ENCODE assay signal across 8 mouse cellular contexts in genomic region chr11:62538321-62539088, GRCm38 (mm10). TPM values are rescaled to one million over a fixed set of nuclear protein-coding genes. Genes with fewer than 3 reads are reported as not detected.
A peak's percentile ranks its signal among the peaks of the same experiment; 100 is the strongest.
DNase-seq lines count a peak whose midpoint lies in the region; ATAC-seq and TF ChIP-seq lines count a peak whose summit lies in the region.

No protein-coding gene starts in this region.

- no peak overlapping the region for H3K27ac ChIP-seq in embryonic fibroblast, embryonic 13.5 days (ENCODE audit: insufficient read depth, low read length)
- H3K27ac ChIP-seq in heart, embryonic 12.5 days (ENCODE audit: poor library complexity, severe bottlenecking), result no peak overlapping the region
- H3K27ac ChIP-seq in kidney, embryonic 15.5 days, result peak overlapping the region; percentile 57
- peak overlapping the region; percentile 89 for H3K27ac ChIP-seq in liver, postnatal 0 days (ENCODE audit: low read depth)
- peak overlapping the region; percentile 82 for H3K27ac ChIP-seq in neural tube, embryonic 13.5 days (replicated peaks)

- no peak for TF ChIP-seq CTCF in embryonic fibroblast, embryonic 13.5 days (IDR thresholded peaks at IDR 0.05; ENCODE audit: borderline replicate concordance, insufficient read depth, low read length)
- TF ChIP-seq CTCF in liver, postnatal 0 days (IDR thresholded peaks at IDR 0.05; ENCODE audit: low read depth), result no peak; the same call in 1 of the 2 replicates

- H3K4me3 ChIP-seq in embryonic fibroblast, embryonic 13.5 days (ENCODE audit: insufficient read depth, low read length), result peak overlapping the region; percentile 55
- peak overlapping the region; percentile 81 for H3K4me3 ChIP-seq in heart, embryonic 12.5 days
- peak overlapping the region; percentile 78 for H3K4me3 ChIP-seq in kidney, embryonic 15.5 days (replicated peaks)
- peak overlapping the region; percentile 78 for H3K4me3 ChIP-seq in liver, postnatal 0 days (ENCODE audit: low read depth, low read length)
- peak overlapping the region; percentile 77 for H3K4me3 ChIP-seq in neural tube, embryonic 13.5 days

- H3K9me3 ChIP-seq in heart, embryonic 12.5 days (replicated peaks), result no peaks in the 10 kb centered on the region
- H3K9me3 ChIP-seq in kidney, embryonic 15.5 days (replicated peaks), result no peaks in the 10 kb centered on the region
- no peaks in the 10 kb centered on the region for H3K9me3 ChIP-seq in liver, postnatal 0 days (ENCODE audit: low read length)
- no peaks in the 10 kb centered on the region for H3K9me3 ChIP-seq in neural tube, embryonic 13.5 days

- peak overlapping the region; percentile 90 for H3K9ac ChIP-seq in heart, embryonic 12.5 days
- peak overlapping the region; percentile 82 for H3K9ac ChIP-seq in kidney, embryonic 15.5 days
- H3K9ac ChIP-seq in liver, postnatal 0 days (replicated peaks), result peak overlapping the region; percentile 92
- H3K9ac ChIP-seq in neural tube, embryonic 13.5 days, result peak overlapping the region; percentile 93

- TF ChIP-seq POLR2A in embryonic fibroblast, embryonic 13.5 days (IDR thresholded peaks at IDR 0.05; ENCODE audit: low read depth, low read length), result no peak

- H3K4me2 ChIP-seq in heart, embryonic 12.5 days, result peak overlapping the region; percentile 95
- H3K4me2 ChIP-seq in kidney, embryonic 15.5 days, result peak overlapping the region; percentile 98
- H3K4me2 ChIP-seq in liver, postnatal 0 days (ENCODE audit: low read depth, low read length), result peak overlapping the region; percentile 99
- H3K4me2 ChIP-seq in neural tube, embryonic 13.5 days, result peak overlapping the region; percentile 66

- peak; percentile 58 for DNase-seq in CD4-positive, CD25-positive, alpha-beta regulatory T cell, adult 2 months (ENCODE audit: low read depth, low spot score)
- DNase-seq in adrenal gland, postnatal 4 days (ENCODE audit: low spot score in 2 of 2), result peak; percentile 28 to 30
- peak; percentile 72 for DNase-seq in liver, postnatal 0 days
- DNase-seq in testis, postnatal 10 days (ENCODE audit: low spot score), result peak; percentile 75

- H3K36me3 ChIP-seq in heart, embryonic 12.5 days, result 0 out of 2 replicates have a peak, but pooled peaks cover 3% of the 10 kb centered on the region
- no peaks in the 10 kb centered on the region for H3K36me3 ChIP-seq in kidney, embryonic 15.5 days
- H3K36me3 ChIP-seq in liver, postnatal 0 days (replicated peaks; ENCODE audit: insufficient read depth, low read length), result peaks cover 6% of the 10 kb centered on the region
- peaks cover 8% of the 10 kb centered on the region; the same call in 1 of the 2 replicates for H3K36me3 ChIP-seq in neural tube, embryonic 13.5 days

- WGBS in heart, embryonic 12.5 days, result under 1% methylated on average over 61 of the region's 73 CpGs
- WGBS in kidney, embryonic 15.5 days, result under 1% methylated on average over 64 of the region's 73 CpGs
- WGBS in liver, postnatal 0 days (ENCODE audit: insufficient replicate concordance), result under 1% methylated on average over 62 of the region's 73 CpGs
- under 1% methylated on average over 61 of the region's 73 CpGs for WGBS in neural tube, embryonic 13.5 days

- TF ChIP-seq EP300 in liver, postnatal 0 days (IDR thresholded peaks at IDR 0.05; ENCODE audit: low read depth), result no peak

- peak; percentile 83 for ATAC-seq in heart, embryonic 12.5 days (ENCODE audit: insufficient number of reproducible peaks, low FRiP score)
- ATAC-seq in kidney, embryonic 15.5 days (replicated peaks; ENCODE audit: low FRiP score), result peak; percentile 82
- ATAC-seq in liver, postnatal 0 days, result peak; percentile 80
- peak; percentile 87 for ATAC-seq in neural tube, embryonic 13.5 days (ENCODE audit: low read depth)

- peaks cover 3% of the 10 kb centered on the region; the same call in 1 of the 2 replicates for H3K4me1 ChIP-seq in embryonic fibroblast, embryonic 13.5 days (ENCODE audit: control insufficient read depth, insufficient read depth, low read length)
- 0 out of 2 replicates have a peak, but pooled peaks cover 3% of the 10 kb centered on the region for H3K4me1 ChIP-seq in heart, embryonic 12.5 days (replicated peaks)
- H3K4me1 ChIP-seq in kidney, embryonic 15.5 days, result peaks cover 16% of the 10 kb centered on the region; the same call in 1 of the 2 replicates
- H3K4me1 ChIP-seq in liver, postnatal 0 days (ENCODE audit: insufficient read depth), result peaks cover 10% of the 10 kb centered on the region
- peaks cover 17% of the 10 kb centered on the region for H3K4me1 ChIP-seq in neural tube, embryonic 13.5 days (replicated peaks)

- peaks cover 23% of the 10 kb centered on the region; the same call in 1 of the 2 replicates for H3K27me3 ChIP-seq in heart, embryonic 12.5 days (replicated peaks)
- H3K27me3 ChIP-seq in kidney, embryonic 15.5 days, result peaks cover 11% of the 10 kb centered on the region
- H3K27me3 ChIP-seq in liver, postnatal 0 days (ENCODE audit: insufficient read depth, low read length), result no peaks in the 10 kb centered on the region
- H3K27me3 ChIP-seq in neural tube, embryonic 13.5 days, result 0 out of 2 replicates have a peak, but pooled peaks cover 3% of the 10 kb centered on the region

RNA-seq across cellular contexts. Expression of gene Cenpv, which starts 0.6 kb away (rescaled TPM):
- 10 to 100 TPM; 40.6 to 44.0 TPM for total RNA-seq in adrenal gland, postnatal 4 days (2021)
- polyA plus RNA-seq in embryonic fibroblast, embryonic 13.5 days (2011; ENCODE audit: insufficient read length, low read depth, missing spikeins), result 6.3 and 7.3 TPM in 2 replicates
- polyA plus RNA-seq in heart, embryonic 12.5 days (2016; fragmentation: Nextera tagmentation; extraction: Ambion mirVana), result 19.7 and 22.1 TPM in 2 replicates
- 19.4 and 20.0 TPM in 2 replicates for polyA plus RNA-seq in kidney, embryonic 15.5 days (2015; fragmentation: Nextera tagmentation; extraction: Ambion mirVana)
- 9.8 and 14.0 TPM in 2 replicates for polyA plus RNA-seq in liver, postnatal 0 days (2015; fragmentation: Nextera tagmentation; extraction: Ambion mirVana)
- 52.2 and 62.6 TPM in 2 replicates for polyA plus RNA-seq in neural tube, embryonic 13.5 days (2015; fragmentation: Nextera tagmentation; extraction: Ambion mirVana)

RNA-seq across cellular contexts. Expression of gene Ubb, which starts 12.5 kb away (rescaled TPM):
- total RNA-seq in adrenal gland, postnatal 4 days (2021), result 1,000 to 10,000 TPM; 1,464 to 1,492 TPM
- 493 and 593 TPM in 2 replicates for polyA plus RNA-seq in embryonic fibroblast, embryonic 13.5 days (2011; ENCODE audit: insufficient read length, low read depth, missing spikeins)
- 2,594 and 2,627 TPM in 2 replicates for polyA plus RNA-seq in heart, embryonic 12.5 days (2016; fragmentation: Nextera tagmentation; extraction: Ambion mirVana)
- 3,192 and 3,248 TPM in 2 replicates for polyA plus RNA-seq in kidney, embryonic 15.5 days (2015; fragmentation: Nextera tagmentation; extraction: Ambion mirVana)
- 1,161 and 1,214 TPM in 2 replicates for polyA plus RNA-seq in liver, postnatal 0 days (2015; fragmentation: Nextera tagmentation; extraction: Ambion mirVana)
- polyA plus RNA-seq in neural tube, embryonic 13.5 days (2015; fragmentation: Nextera tagmentation; extraction: Ambion mirVana), result 4,310 and 4,558 TPM in 2 replicates

RNA-seq across cellular contexts. Expression of gene Trpv2, which starts 35.8 kb away (rescaled TPM):
- 1 to 10 TPM; 3.4 to 4.2 TPM for total RNA-seq in adrenal gland, postnatal 4 days (2021)
- 9.6 and 11.4 TPM in 2 replicates for polyA plus RNA-seq in embryonic fibroblast, embryonic 13.5 days (2011; ENCODE audit: insufficient read length, low read depth, missing spikeins)
- polyA plus RNA-seq in heart, embryonic 12.5 days (2016; fragmentation: Nextera tagmentation; extraction: Ambion mirVana), result 4.3 and 4.6 TPM in 2 replicates
- 3.5 and 6.4 TPM in 2 replicates for polyA plus RNA-seq in kidney, embryonic 15.5 days (2015; fragmentation: Nextera tagmentation; extraction: Ambion mirVana)
- polyA plus RNA-seq in liver, postnatal 0 days (2015; fragmentation: Nextera tagmentation; extraction: Ambion mirVana), result 4.7 and 5.4 TPM in 2 replicates
- 23.1 and 25.0 TPM in 2 replicates for polyA plus RNA-seq in neural tube, embryonic 13.5 days (2015; fragmentation: Nextera tagmentation; extraction: Ambion mirVana)

Comparison
In these comparisons a context has a peak if more than half of its experiments do, and no peak if none do; other contexts are left out.
1. H3K27ac ChIP-seq: peak in kidney, embryonic 15.5 days (single experiment), liver, postnatal 0 days (single experiment) and neural tube, embryonic 13.5 days (single experiment); none in embryonic fibroblast, embryonic 13.5 days (single experiment) and heart, embryonic 12.5 days (single experiment).
2. Peak in every context shown above with its lines, with median percentiles within 50 percentile points of each other: DNase-seq, H3K4me3 ChIP-seq, ATAC-seq, H3K4me2 ChIP-seq and H3K9ac ChIP-seq.